Mouse (Mus musculus): ENCODE results near the gene BC067074.
"Not testable (repeated sequence)": the region's sequence is repeated elsewhere in the genome, so short reads cannot be mapped to it uniquely, and the experiment has no call there.

BC067074 gene

DNA sequence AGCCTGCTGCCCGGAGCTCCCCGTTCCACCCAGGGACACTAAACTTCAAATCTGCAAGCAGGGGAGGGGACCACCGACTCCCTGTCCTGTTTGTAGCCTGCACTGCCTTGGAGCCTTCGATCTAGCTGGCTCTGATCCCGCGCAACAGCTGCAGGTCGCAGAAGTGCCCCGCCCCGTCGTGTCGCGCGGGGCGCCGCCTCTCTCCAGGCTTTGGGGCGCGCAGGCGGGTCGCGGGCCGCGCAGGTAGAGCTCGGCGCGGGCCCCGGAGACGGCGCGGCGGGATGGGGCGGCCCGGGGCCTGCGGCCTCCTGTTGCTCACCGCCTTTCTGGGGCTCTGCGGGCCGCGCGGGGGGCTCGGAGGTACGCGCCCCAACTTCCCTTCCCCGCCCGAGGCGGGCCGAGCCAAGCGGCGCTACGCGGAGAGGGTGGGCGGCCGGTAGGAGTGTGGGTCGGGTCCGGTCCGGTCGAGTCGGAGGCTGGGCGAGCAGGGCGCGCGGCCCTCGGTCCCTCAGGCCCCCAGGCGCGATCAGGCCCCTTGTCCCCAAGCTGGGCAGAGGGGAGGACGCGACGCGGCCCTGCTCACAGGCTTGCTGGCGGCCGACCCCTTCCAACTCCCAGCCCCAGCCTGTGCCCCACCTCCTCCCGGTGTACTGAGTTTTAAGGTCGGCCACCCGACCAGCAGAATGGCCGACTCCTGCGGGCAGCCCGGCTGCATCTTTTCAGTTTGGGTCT lies at the start of gene BC067074:
Gene BC067074 (plus strand): TSS at position 185 of the 732 bp plus-strand sequence.
- peak; percentile 62 for DNase-seq (ENCODE audit: extremely low spot score)

DNA sequence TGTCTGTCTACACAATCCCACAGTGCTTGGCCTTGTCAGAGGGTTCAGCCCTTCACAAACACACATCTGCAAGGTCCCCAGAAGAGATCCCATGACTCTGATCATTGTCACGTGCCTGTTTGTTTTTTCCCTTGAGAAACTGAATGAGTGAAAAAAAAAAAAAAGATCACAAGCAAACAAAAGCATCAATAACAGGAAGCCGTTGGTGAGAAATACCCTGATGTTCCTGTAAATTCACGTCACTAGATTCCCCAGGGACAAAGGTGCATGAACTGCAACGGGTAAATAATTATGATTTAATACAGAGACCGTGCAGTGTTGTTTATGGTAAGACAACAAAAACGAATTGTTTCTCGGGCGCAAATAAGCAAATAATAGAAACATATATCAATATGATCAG lies 47.9 kb upstream of the BC067074 start:
- no peak for DNase-seq (ENCODE audit: extremely low spot score)

DNA sequence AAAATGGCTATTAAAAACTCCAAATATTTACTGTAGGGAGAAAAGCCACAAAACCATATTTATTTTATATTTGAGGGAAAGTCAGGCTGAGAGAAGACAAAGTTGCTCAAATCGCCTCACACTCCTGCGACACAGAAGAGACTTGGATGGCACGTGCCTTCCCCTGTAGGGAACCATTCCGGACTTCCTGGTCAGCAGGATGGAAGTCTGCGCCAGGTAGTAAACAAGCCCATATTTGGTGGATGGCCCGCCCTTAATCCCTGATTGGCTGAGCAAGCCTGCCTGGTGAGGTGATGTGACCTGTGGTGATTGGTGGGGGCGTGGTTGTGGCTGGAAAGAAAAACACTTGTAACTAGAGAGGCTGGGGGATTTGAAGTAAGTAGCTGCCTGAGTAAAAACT lies 40.4 kb upstream of the BC067074 start:
- DNase-seq (ENCODE audit: extremely low spot score): not testable (repeated sequence)

DNA sequence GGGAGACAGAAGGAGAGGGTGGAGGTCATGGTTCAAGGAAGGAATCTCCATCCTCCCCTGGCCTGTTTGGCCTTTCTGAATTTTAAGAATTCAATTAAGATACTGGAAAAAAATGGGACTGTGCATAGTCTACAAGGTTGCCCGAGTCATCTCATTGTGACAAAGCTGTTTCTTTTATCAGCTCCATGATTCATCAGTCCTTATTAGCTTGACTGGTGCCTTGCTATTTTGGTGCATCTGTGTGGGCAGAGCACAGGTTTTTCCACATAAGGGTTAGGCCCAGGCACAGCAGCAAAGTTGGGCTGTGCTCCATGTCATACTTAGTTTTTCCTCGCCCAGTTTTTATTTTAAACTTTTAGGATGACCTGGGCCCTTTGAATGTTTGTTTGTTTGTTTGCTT lies 36.2 kb upstream of the BC067074 start:
- no peak for DNase-seq (ENCODE audit: extremely low spot score)

DNA sequence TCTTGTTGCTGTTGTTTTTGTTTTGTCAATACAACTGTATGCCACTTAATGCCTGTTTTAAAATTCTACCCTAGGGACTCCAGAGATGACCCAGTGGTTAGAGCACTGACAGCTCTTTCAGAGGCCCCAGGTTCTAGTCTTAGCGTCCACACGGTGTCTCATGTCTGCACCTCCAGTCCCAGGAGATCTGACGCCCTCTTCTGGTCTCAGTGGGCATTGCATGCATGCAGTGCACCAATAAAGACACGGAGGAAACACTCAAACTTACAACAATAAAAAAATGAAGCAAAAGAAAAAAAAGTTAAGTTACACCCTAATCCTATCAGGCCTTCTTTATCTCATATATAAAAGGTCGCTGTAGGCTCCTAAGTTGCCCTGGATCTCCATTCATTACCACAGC lies 35.8 kb upstream of the BC067074 start:
- DNase-seq (ENCODE audit: extremely low spot score): no peak

DNA sequence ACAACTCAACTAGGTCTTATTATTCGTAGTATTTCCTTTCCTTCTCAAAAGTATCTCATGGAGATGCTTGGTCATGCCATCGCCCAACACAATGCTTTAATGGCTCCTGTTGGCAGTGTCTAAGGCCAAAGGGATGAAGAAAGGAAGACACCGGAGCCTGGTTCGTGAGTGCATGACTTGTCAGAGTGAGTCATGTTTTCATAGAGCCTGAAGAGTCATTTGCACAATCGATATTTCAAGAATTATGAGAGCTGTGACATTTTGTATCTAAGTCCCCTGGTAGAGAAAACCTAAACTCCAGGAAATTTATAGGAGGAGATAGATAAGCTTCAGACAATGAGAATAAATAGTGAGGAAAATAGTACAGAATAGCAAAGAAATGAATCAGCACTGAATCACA lies 33.7 kb upstream of the BC067074 start:
- DNase-seq (ENCODE audit: extremely low spot score): no peak

DNA sequence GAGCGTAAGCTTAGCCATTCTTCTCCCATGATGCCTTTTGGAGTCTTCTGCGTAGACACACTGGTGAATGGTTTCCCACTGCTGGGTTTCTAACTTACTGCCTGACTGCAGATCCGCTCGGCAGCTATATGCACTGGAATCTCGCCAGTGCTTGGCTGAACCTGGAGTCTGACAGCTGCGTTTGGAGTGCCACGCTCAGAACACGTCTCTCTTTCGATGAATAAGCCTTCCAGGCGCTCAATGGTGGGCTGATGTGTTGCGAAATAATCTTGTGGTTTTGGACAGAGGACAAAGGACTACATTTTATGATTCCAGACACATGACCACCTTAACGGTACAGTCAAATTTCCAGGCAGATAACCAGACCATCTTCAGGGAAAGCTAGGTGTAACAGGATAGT lies 30.1 kb upstream of the BC067074 start:
- no peak for DNase-seq (ENCODE audit: extremely low spot score)

DNA sequence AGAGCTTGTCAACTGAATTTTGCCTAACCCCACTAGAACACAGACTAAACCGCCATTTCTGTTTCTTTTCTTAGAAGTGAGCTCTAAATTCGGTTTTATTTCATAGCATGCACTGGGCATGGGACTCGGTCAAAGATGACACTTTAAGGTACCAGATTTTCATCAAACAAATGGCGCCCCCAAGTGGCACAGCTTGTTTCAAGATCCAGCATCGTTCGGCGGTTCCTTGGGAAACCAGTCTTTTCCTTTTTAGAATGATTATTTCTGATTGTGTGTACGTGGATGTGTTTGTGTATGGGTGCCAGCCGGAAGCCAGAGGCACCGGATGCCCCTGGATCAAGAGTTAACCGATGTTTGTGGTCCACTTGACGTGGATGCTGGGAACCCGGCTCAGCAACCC lies 27.7 kb upstream of the BC067074 start:
- DNase-seq (ENCODE audit: extremely low spot score): peak; percentile 61

DNA sequence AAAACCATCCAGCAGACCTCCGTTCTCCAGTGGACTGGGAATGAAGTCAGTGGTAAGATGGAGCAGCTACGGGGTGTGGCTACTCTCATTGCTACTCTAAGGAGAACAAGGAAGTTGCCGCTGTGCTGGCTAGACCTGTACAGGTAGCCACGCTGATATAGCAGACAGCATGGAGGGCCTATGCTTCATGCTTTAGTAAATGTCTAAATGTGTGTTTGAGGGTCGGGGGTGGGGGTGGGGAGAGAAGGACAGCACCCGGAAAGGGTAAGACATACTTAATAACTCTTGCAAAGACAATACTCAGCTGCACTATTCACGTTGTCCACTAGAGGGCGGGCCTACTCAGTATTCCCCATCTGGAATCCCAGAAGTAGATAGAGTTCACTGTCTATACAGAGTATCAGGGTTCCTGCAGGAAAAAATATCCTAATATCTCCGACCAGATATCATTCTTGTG lies 26.4 kb upstream of the BC067074 start:
- DNase-seq (ENCODE audit: extremely low spot score): peak; percentile 79

DNA sequence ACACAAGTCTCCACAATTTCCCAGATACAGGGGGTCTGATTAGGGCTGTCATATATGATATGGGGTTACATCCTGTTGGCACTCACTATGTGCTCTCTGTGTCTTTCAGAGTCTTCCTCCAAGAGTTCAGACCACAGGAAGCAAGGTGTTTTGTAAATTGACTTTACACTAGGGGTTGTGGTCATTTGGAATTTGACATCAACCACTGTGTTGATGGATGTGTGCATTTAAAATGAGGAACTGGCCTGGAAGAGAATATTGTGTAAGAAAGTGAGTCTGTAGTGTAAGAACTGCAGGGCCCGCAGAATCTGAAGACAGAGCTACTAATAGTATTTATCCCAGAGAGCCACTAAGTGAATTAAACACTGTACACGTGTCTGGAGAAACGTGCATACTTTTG lies 25.8 kb upstream of the BC067074 start:
- no peak for DNase-seq (ENCODE audit: extremely low spot score)

DNA sequence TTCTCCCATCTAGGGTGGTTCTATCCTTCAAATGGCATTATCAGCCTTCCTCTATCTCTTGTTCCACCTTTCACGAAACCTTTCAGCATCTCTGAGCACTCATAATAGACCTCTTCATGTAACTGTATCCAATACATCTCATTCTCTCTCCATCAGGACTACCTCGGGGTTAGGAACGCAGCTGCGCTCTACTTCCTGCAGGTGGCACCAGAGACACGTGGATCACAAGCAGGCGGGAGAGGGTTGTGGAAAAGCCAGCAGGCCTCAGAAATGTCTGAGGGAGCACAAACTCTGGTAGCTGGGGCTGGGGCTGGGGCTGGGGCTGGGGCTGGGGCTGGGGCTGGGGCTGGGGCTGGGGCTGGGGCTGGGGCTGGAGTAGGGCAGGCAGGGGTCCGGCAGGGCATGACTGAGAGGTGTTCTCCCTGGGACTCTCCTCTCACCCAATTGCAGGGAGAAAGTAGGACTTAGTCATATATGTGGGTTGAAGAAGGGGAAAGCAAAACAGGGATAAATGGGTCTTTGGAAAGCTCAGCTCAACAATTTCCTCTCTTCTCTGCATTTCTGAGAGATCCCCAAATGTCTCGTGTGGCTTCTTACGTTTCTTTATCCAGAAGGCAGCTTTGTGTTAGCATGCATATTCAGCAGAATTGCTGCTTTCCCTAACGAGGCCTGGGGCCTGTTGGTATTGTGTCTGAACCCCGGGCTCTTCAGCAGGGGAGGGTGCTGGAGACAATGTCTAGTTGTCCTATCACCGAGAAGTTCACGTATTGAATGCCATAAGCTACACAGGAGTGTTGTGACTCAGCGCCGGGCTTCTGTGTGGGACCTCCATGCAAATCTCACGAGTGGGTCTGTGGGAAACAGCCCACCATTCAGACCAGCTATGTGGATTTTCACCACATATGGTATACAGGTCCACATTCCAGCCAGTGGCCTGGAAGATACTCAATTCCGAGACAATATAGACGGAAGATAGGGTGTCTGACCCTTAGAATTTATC lies 22.9 kb upstream of the BC067074 start:
- peak; percentile 76 for DNase-seq (ENCODE audit: extremely low spot score)

DNA sequence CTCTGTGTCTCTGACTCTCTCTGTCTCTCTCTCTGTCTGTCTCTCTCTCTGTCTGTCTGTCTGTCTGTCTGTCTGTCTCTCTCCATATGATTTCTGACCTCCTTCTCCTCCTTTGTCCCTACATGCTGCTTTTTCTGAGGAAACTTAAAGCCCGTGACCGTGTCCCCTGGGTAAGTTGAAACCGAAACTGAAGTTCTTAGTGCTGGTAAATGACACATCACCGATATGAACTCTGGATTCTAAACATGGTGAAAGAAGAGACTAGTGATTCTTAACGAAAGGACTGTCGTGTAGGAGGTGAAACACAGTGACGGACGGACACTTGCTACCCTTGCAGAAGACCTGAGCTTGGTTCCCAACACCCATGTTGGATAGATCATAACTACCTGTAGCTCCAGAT lies 21.8 kb upstream of the BC067074 start:
- no peak for DNase-seq (ENCODE audit: extremely low spot score)

DNA sequence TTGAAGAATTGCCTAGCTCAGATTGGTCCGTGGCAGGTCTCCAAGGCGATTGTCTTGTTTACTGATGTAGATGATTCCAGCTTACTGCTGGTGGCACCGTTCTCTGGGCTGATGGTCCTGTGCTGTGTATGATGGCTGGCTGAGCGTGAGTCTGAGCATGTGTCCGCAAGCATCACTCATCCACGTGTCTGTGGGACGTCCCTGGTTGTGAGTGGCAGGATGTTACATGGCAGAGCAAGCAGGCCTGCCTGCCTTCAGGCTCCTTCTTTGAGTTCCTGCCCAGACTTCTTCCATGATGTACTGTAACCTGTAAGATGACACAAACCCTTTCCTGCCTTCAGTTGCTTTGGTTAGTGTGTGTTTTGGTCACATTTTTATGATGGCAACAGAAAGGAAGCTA lies 5.8 kb upstream of the BC067074 start:
- no peak for DNase-seq (ENCODE audit: extremely low spot score)

DNA sequence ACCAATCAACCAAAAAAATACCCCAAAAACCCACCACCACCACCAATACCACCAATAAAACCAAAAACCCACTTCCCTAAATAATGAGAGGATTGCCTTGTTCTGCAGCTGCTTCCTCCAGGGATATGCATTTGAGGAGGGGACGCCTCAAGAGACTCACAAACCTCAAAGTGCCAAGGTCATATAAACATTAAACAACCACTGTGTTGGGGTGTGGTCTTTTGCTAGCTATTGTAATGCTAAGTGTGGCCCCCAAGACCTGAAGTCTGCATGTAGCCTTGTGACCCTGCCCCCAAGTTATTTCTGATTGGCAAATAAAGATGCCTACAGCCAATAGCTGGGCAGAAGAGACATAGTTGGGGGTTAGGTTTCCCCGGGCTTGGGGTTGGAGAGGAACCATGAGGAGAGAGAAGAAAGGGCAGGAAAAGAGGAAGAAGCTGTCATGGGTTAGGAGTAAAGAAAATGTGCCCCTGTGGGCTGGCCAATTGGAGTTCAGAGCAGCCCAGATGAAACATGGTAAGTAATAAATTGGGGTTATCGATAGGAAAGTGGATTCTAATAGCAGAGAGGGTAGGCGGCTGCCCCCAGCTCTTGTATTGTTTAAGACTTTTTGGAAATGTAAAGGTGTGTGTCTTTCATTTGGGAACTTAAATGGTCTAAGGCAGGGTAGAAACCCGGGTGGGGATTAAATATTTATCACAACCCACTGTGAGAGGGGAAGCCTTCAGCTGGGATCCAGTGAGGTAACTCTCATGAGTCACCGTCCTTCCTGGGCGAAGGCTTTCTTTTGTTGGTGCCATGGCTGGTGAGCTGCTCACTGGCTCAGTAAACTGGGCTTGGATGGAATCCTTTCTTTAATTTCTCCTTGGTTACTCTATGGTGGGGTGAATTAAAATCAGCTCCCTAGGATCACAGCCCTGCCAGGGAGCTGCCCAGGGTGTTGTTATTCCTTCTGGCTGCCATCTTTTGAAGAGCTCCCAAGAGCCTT lies 4.5 kb upstream of the BC067074 start:
- DNase-seq (ENCODE audit: extremely low spot score): no peak

DNA sequence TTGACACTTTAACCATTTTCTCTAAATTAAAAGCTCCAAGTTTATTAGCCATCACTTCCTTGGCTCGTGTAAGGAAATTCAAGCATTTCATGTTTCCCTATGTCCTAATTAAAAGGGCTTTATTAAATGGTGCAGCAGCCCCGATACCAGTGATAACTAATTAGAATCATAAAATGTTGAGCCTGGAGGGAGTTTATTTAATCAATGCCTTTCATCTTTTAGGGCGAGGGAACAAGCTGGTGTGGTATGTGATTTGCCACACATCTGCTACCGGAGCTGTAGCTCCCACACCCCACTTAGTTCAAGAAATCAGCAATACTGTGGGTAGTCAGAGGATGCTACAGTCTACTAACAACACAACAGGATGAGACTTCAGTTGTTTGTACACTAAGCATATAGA lies 3.2 kb upstream of the BC067074 start:
- DNase-seq (ENCODE audit: extremely low spot score): no peak

DNA sequence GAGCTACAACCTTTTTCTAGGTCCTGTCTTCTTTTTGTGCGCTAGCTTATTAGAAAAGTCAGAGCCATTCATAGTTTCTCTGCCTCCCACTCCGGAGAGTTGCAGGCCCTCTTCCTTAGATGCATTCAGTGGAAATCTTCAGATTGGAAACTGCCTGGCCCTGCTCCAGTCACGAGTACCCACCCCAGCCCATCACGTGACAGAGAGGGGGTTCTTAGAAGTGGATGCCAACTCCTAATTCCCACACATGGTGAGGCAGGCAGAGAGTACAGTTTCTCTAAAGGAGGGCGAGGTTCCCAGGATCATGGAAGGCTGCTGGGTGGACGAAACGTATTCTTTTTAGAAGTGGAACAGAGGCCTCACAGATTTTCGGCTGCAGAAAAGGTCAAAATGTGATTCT lies 958 bp upstream of the BC067074 start:
- DNase-seq (ENCODE audit: extremely low spot score): no peak

DNA sequence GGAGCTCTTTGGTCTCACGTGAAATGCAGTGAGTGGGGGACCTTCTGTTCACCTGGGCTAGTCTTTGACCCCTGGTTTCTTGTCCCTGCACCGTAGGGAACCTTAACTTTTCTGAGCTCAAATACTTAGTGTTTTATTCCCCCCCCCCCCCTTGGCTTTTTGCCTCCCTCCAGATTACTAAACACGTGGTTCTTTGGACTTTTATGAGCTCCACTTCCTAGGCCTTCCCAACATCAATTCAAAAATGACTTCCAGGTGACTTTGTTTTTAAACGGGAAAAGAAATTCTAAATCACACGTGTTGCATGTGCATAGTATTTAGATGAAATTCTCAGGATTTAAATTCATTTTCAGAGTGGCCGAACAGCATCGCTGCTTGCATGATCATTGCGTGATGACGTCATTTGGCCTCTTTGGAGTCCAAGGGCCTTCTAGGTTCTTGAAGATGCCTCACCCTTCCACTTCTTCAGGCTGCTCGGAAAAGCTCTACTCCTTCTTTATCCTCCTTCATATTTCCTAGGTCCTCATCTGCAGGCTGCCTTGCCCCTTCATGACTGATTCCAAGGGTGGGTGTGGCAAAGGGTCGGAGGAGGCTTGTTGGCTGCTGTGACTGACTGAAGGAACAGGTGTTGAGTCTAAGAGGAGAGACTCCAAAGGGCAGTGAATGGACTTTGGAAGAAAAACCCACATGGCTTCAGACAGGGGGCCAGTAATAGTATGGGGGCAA lies 911 bp downstream of the BC067074 start:
- DNase-seq (ENCODE audit: extremely low spot score): no peak

DNA sequence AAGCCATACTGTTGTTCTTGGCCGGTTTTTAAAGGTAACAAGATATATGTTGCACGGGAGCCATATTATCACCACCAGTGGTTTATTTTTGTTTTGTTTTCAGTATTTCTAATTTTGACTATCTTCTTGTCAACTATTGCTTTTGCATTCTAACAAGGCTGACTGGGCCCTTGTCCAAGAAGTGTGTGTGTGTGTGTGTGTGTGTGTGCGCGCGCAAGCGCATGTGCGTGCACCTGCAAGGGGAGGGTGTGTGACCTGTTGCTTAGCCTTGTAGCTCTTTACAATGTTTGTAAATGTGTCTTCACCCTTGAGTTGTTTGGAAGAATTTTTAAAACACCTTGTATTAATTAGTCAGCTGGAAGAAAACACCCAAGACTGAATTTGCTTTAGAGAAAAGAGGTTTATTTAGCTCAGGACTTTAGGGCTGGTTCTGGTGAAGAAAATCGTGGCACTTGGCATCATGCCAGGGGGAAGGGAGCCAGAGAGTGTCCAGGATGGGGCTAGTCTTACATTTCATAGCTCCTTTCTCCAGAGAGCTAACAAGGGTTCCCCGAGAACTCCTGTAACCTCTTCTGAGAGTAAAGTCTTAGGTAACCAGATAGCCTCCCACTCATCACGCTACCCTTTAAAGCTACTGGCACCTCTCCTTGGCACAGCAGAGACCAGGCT lies 3.0 kb downstream of the BC067074 start:
- DNase-seq (ENCODE audit: extremely low spot score): no peak

DNA sequence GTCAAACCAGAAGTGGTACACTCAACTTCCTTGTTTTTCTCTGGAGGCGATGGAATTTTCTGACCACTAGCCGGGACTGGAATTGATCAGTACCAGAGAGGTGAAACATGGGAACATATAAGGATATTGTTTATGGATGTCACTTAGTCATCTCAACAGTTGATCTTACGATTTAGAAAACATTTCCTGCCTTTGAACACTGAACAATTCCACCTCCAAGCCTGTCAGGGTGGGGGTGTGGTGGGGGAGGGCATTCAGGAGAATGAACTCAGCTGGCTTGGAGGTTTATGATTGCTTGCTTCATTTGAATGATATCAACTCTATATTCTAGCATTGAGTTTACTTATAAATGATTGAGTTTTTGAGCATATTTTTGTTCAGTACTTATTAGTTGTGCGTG lies 13.6 kb downstream of the BC067074 start:
- DNase-seq (ENCODE audit: extremely low spot score): no peak

DNA sequence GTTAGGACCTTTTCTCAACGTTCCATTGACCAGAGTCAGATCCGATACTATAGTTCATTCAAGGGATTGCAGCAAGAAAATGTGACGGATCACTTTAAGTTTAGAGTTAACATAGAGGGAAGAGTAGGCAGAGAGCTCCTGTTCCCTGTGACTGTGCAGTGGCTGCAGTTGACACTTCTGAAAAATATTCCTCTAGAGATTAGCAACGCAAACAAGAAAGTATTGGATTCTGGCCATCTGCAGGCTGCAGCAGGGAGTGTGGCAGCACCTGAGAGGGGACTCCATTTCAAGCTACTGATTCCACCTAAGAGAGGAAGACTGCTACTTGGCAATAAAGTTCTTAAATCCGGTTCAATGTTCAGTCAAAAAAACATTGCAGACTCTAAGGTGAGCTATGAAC lies 26.6 kb downstream of the BC067074 start:
- no peak for DNase-seq (ENCODE audit: extremely low spot score)
